Mouse (Mus musculus): ENCODE results near the gene Mink1. TPM values are rescaled to one million over a fixed set of nuclear protein-coding genes. Genes with fewer than 3 reads are reported as not detected.

The Mink1 gene
- total and polyA plus RNA-seq, 3 experiments = 33.8 to 230 (median 57.3) TPM

DNA sequence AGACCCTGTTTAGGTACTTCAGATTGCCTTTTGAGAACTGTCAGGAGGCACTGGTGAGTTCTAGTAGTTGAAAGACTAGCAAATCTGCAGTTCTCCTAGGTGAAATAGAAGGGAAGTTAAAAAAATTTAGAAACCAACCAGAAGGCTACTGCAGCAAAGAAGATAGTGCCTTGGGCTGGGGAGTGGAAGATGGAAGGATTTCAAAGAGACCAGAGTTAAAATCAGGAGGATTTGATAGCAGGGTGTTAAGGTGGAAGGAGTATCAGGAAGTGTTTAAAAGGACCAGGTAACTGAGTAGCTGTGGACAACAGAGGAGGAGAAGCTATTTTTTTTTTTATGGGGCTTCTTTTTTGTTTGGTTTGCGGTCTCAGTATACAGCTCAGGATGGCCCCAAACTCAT lies 75.1 kb downstream of the Mink1 start:
- peak overlapping the region; percentile 96 for H3K27ac ChIP-seq (ENCODE audit: control insufficient read depth, low read depth, low read length)
- peak; percentile 69 for DNase-seq (ENCODE audit: low read depth, low spot score)
- peak overlapping the region; percentile 52 for H3K9ac ChIP-seq (ENCODE audit: control insufficient read depth, low read depth, low read length, poor library complexity, severe bottlenecking)
- no peaks in the 10 kb centered on the region for H3K9me3 ChIP-seq (replicated peaks; ENCODE audit: insufficient read depth, low read length)
- H3K27me3 ChIP-seq (ENCODE audit: control insufficient read depth in 1 of 2, insufficient read depth in 2 of 2, low read length in 2 of 2) = no peaks in the 10 kb centered on the region
- H3K4me1 ChIP-seq (ENCODE audit: control insufficient read depth in 1 of 2, insufficient read depth in 2 of 2, low read length in 2 of 2) = peaks cover 14 to 47% of the 10 kb centered on the region in 2 experiments
- H3K79me2 ChIP-seq (ENCODE audit: control insufficient read depth, insufficient read depth, low read length, poor library complexity) = peaks cover 10% of the 10 kb centered on the region; the same call in 1 of the 2 replicates
- peaks cover 0 to 41% of the 10 kb centered on the region in 2 experiments; a peak in 2 of 4 replicates for H3K36me3 ChIP-seq (ENCODE audit: control insufficient read depth in 1 of 2, insufficient read depth in 2 of 2, low read length in 2 of 2)
- H3K4me3 ChIP-seq (ENCODE audit: control insufficient read depth in 1 of 2, insufficient read depth in 1 of 2, low read depth in 2 of 2, low read length in 2 of 2) = peak overlapping the region in 1 of 2 experiments; percentile 9; a peak in 1 of 4 replicates
- TF ChIP-seq POLR2A (IDR thresholded peaks at IDR 0.05; ENCODE audit: control insufficient read depth in 1 of 2, insufficient read depth in 1 of 2, low read depth in 1 of 2, low read length in 2 of 2, poor library complexity in 1 of 2) = no peak
- TF ChIP-seq MYC (IDR thresholded peaks at IDR 0.05; ENCODE audit: low read depth, low read length) = 0 out of 2 replicates have a peak, but pooled peaks have one; percentile 28
- no peak for TF ChIP-seq CHD2 (IDR thresholded peaks at IDR 0.05; ENCODE audit: low read length)
- no peak; the same call in 1 of the 2 replicates for TF ChIP-seq HCFC1 (IDR thresholded peaks at IDR 0.05; ENCODE audit: low read depth, low read length)
- TF ChIP-seq ZKSCAN1 (IDR thresholded peaks at IDR 0.05; ENCODE audit: low read depth, low read length) = no peak
- TF ChIP-seq NRF1 (IDR thresholded peaks at IDR 0.05; ENCODE audit: insufficient read depth, low read depth, low read length, poor library complexity, severe bottlenecking) = no peak
- peak; percentile 39; the same call in 1 of the 2 replicates for TF ChIP-seq NELFE (IDR thresholded peaks at IDR 0.05; ENCODE audit: low read depth, low read length)
- peak; percentile 63 for TF ChIP-seq MXI1 (IDR thresholded peaks at IDR 0.05; ENCODE audit: low read depth, low read length)
- TF ChIP-seq TBP (IDR thresholded peaks at IDR 0.05; ENCODE audit: low read depth, low read length) = no peak
- no peak; the same call in 1 of the 2 replicates for TF ChIP-seq TAL1 (IDR thresholded peaks at IDR 0.05; ENCODE audit: low read length)
- TF ChIP-seq SIN3A (IDR thresholded peaks at IDR 0.05; ENCODE audit: low read length) = peak; percentile 49; the same call in 1 of the 2 replicates
- no peak; the same call in 1 of the 2 replicates for TF ChIP-seq ELF1 (IDR thresholded peaks at IDR 0.05; ENCODE audit: low read depth, low read length)
- TF ChIP-seq UBTF (IDR thresholded peaks at IDR 0.05; ENCODE audit: borderline replicate concordance, insufficient read depth, low read depth, low read length) = no peak
- TF ChIP-seq MAX (IDR thresholded peaks at IDR 0.05; ENCODE audit: low read length) = peak; percentile 48; the same call in 1 of the 2 replicates
- TF ChIP-seq ETS1 (IDR thresholded peaks at IDR 0.05; ENCODE audit: low read depth, low read length) = peak; percentile 59
- no peak for TF ChIP-seq BHLHE40 (IDR thresholded peaks at IDR 0.05; ENCODE audit: borderline replicate concordance, low read depth, low read length)
- no peak for TF ChIP-seq MAZ (IDR thresholded peaks at IDR 0.05; ENCODE audit: low read depth, low read length)
- TF ChIP-seq ZMIZ1 (IDR thresholded peaks at IDR 0.05; ENCODE audit: low read depth, low read length) = 0 out of 2 replicates have a peak, but pooled peaks have one; percentile 46
- 0 out of 2 replicates have a peak, but pooled peaks have one; percentile 75 for TF ChIP-seq E2F4 (IDR thresholded peaks at IDR 0.05; ENCODE audit: borderline replicate concordance, low read depth, low read length)
- TF ChIP-seq KAT2A (conservative IDR thresholded peaks at IDR 0.05; ENCODE audit: low read depth, low read length) = no peak
- peak; percentile 76 to 80 for TF ChIP-seq EP300 (IDR thresholded peaks at IDR 0.05; ENCODE audit: low read depth in 1 of 2, low read length in 2 of 2)
- TF ChIP-seq GATA1 (IDR thresholded peaks at IDR 0.05; ENCODE audit: low read depth, low read length) = peak; percentile 72
- TF ChIP-seq MAFK (IDR thresholded peaks at IDR 0.05; ENCODE audit: borderline replicate concordance, low read depth, low read length) = no peak
- TF ChIP-seq RCOR1 (IDR thresholded peaks at IDR 0.05; ENCODE audit: low read depth, low read length) = peak; percentile 81
- TF ChIP-seq USF2 (IDR thresholded peaks at IDR 0.05; ENCODE audit: borderline replicate concordance in 1 of 2, insufficient read depth in 1 of 2, low read depth in 1 of 2, low read length in 2 of 2) = no peak
- TF ChIP-seq GABPA (IDR thresholded peaks at IDR 0.05; ENCODE audit: low read depth, low read length) = no peak
- no peak for TF ChIP-seq POLR2AphosphoS2 (IDR thresholded peaks at IDR 0.05; ENCODE audit: low read length)
- no peak for TF ChIP-seq ZC3H11A (IDR thresholded peaks at IDR 0.05; ENCODE audit: low read depth, low read length)
- TF ChIP-seq SMC3 (IDR thresholded peaks at IDR 0.05; ENCODE audit: low read depth, low read length) = no peak
- no peak for TF ChIP-seq RAD21 (IDR thresholded peaks at IDR 0.05; ENCODE audit: low read depth, low read length)
- TF ChIP-seq USF1 (IDR thresholded peaks at IDR 0.05; ENCODE audit: low read depth, low read length) = no peak
- TF ChIP-seq JUND (IDR thresholded peaks at IDR 0.05; ENCODE audit: low read depth, low read length) = 0 out of 2 replicates have a peak, but pooled peaks have one; percentile 41
- no peak for TF ChIP-seq MYB (IDR thresholded peaks at IDR 0.05; ENCODE audit: low read depth, low read length)
- peak; percentile 75 for TF ChIP-seq TCF12 (IDR thresholded peaks at IDR 0.05; ENCODE audit: low read depth, low read length)
- no peak for TF ChIP-seq CTCF (IDR thresholded peaks at IDR 0.05 in 2 of 3, conservative IDR thresholded peaks at IDR 0.05 in 1 of 3; ENCODE audit: control insufficient read depth in 1 of 3, insufficient read depth in 1 of 3, low read depth in 2 of 3, low read length in 3 of 3, poor library complexity in 1 of 3, severe bottlenecking in 1 of 3)
- no peak for TF ChIP-seq MEF2A (IDR thresholded peaks at IDR 0.05; ENCODE audit: extremely low read depth, insufficient replicate concordance, low read depth, low read length, poor library complexity, severe bottlenecking)
- 0 out of 2 replicates have a peak, but pooled peaks have one; percentile 25 for TF ChIP-seq CHD1 (IDR thresholded peaks at IDR 0.05; ENCODE audit: low read depth, low read length)

Data from MEL (cell line).